Comparison of ENCODE assay signal across 13 mouse cellular contexts in genomic region chr11:75983194-75983593, GRCm38 (mm10). TPM values are rescaled to one million over a fixed set of nuclear protein-coding genes. Genes with fewer than 3 reads are reported as not detected.
DNase-seq lines count a peak whose midpoint lies in the region; ATAC-seq and TF ChIP-seq lines count a peak whose summit lies in the region.
"Had no signal": no experiment of that assay in that cellular context is flagged by ENCODE, and none has a peak within 500 bp of the region (broad histone marks: within the 10 kb centered on the region; RNA-seq: fewer than 3 reads in every experiment).

No protein-coding gene starts in this region.

- CTCF ChIA-PET in Patski (lab: Charles Lee): interaction anchor here (0.8 to 1.3 kb wide), 3 partner anchors 10 to 200 kb away, joined by 3 to 4 read pairs (median 3); no protein-coding TSS in a partner anchor

- no peak overlapping the region for H3K4me3 ChIP-seq in layer of hippocampus, adult 2 months
- no peak overlapping the region for H3K4me3 ChIP-seq in heart, embryonic 12.5 days
- H3K4me3 ChIP-seq in neural tube, embryonic 15.5 days (replicated peaks): no peak overlapping the region
- H3K4me3 ChIP-seq: embryonic facial prominence, embryonic 12.5 days; hindbrain, embryonic 10.5 days; neural tube, embryonic 13.5 days had no signal

- POLR2A ChIA-PET in Patski (lab: Charles Lee): no interaction called here

- in situ Hi-C loops in Patski (cut with MboI; ENCODE audit: low pct_unique_long_range_greater_than_20kb): no loop called here

- WGBS in heart, embryonic 12.5 days: 65% methylated on average over 4 of the region's 4 CpGs
- 79% methylated on average over 4 of the region's 4 CpGs for WGBS in neural tube, embryonic 15.5 days

- no peaks in the 10 kb centered on the region for H3K4me1 ChIP-seq in heart, embryonic 12.5 days (replicated peaks)
- H3K4me1 ChIP-seq in neural tube, embryonic 15.5 days: no peaks in the 10 kb centered on the region
- H3K4me1 ChIP-seq: neural tube, embryonic 13.5 days had no signal

- no peaks in the 10 kb centered on the region for H3K9me3 ChIP-seq in heart, embryonic 12.5 days (replicated peaks)
- H3K9me3 ChIP-seq in neural tube, embryonic 15.5 days (replicated peaks): no peaks in the 10 kb centered on the region
- H3K9me3 ChIP-seq: embryonic facial prominence, embryonic 12.5 days; hindbrain, embryonic 10.5 days; neural tube, embryonic 13.5 days had no signal

- H3K4me2 ChIP-seq in heart, embryonic 12.5 days: no peak overlapping the region
- no peak overlapping the region for H3K4me2 ChIP-seq in neural tube, embryonic 15.5 days
- H3K4me2 ChIP-seq: embryonic facial prominence, embryonic 12.5 days; neural tube, embryonic 13.5 days had no signal

- no peak overlapping the region for H3K27ac ChIP-seq in layer of hippocampus, adult 2 months
- H3K27ac ChIP-seq in heart, embryonic 12.5 days (ENCODE audit: poor library complexity, severe bottlenecking): no peak overlapping the region
- H3K27ac ChIP-seq in neural tube, embryonic 15.5 days (replicated peaks): no peak overlapping the region
- H3K27ac ChIP-seq: embryonic facial prominence, embryonic 12.5 days; hindbrain, embryonic 10.5 days; neural tube, embryonic 13.5 days had no signal

- peak; percentile 60 for TF ChIP-seq CTCF in layer of hippocampus, adult 2 months (conservative IDR thresholded peaks at IDR 0.05)
- peak; percentile 54 for TF ChIP-seq CTCF in Patski (IDR thresholded peaks at IDR 0.05)

- H3K27me3 ChIP-seq in Patski: no peaks in the 10 kb centered on the region
- H3K27me3 ChIP-seq in heart, embryonic 12.5 days (replicated peaks): no peaks in the 10 kb centered on the region
- no peaks in the 10 kb centered on the region for H3K27me3 ChIP-seq in neural tube, embryonic 15.5 days (replicated peaks)
- H3K27me3 ChIP-seq: embryonic facial prominence, embryonic 12.5 days; neural tube, embryonic 13.5 days had no signal

- H3K9ac ChIP-seq in heart, embryonic 12.5 days: no peak overlapping the region
- H3K9ac ChIP-seq in neural tube, embryonic 15.5 days (replicated peaks): no peak overlapping the region
- H3K9ac ChIP-seq: embryonic facial prominence, embryonic 12.5 days; neural tube, embryonic 13.5 days had no signal

- no peak for ATAC-seq in Patski
- 0 out of 2 replicates have a peak, but pooled peaks have one; percentile 40 for ATAC-seq in monocyte, adult 5-6 weeks (replicated peaks; ENCODE audit: insufficient number of reproducible peaks, low FRiP score, low TSS enrichment, poor library complexity, severe bottlenecking)
- ATAC-seq in heart, embryonic 12.5 days (ENCODE audit: insufficient number of reproducible peaks, low FRiP score): no peak
- no peak for ATAC-seq in neural tube, embryonic 15.5 days (ENCODE audit: low FRiP score)

- DNase-seq in layer of hippocampus, adult 2 months (ENCODE audit: low spot score in 2 of 2): no peak
- no peak for DNase-seq in layer of hippocampus, postnatal 25 days (ENCODE audit: extremely low spot score in 1 of 2, low spot score in 1 of 2)
- peak; percentile 63 for DNase-seq in CD4-positive, CD25-positive, alpha-beta regulatory T cell, adult 2 months (ENCODE audit: low read depth, low spot score)
- DNase-seq in Patski (ENCODE audit: low read depth, low spot score): no peak
- DNase-seq: gastrocnemius, postnatal 10 days; kidney, postnatal 36 days; spleen, adult 18-20 months had no signal

- H3K36me3 ChIP-seq in heart, embryonic 12.5 days: no peaks in the 10 kb centered on the region
- H3K36me3 ChIP-seq in neural tube, embryonic 15.5 days: no peaks in the 10 kb centered on the region
- H3K36me3 ChIP-seq: embryonic facial prominence, embryonic 12.5 days; hindbrain, embryonic 10.5 days; neural tube, embryonic 13.5 days had no signal

RNA-seq across cellular contexts. Expression of gene 1700016K19Rik, which starts 16.5 kb away (rescaled TPM):
- total RNA-seq in layer of hippocampus, adult 2 months (2021): 1 to 10 TPM; 1.5 to 2.1 TPM
- total RNA-seq in layer of hippocampus, postnatal 25 days (2021): 1 to 10 TPM; 2.4 to 3.0 TPM
- 0.19 TPM for polyA plus RNA-seq in Patski (2021)
- total RNA-seq in monocyte, adult 5-6 weeks (2017): 0.43 TPM in 1 of 3 replicates, not detected in the others
- polyA plus RNA-seq in heart, embryonic 12.5 days (2016; fragmentation: Nextera tagmentation; extraction: Ambion mirVana): 0.26 TPM in 1 of 2 replicates, not detected in the other
- 2.9 and 3.3 TPM in 2 replicates for polyA plus RNA-seq in neural tube, embryonic 15.5 days (2015; fragmentation: Nextera tagmentation; extraction: Ambion mirVana)
- total RNA-seq: gastrocnemius, postnatal 10 days had no signal

RNA-seq across cellular contexts. Expression of gene Rflnb, which starts 44.4 kb away (rescaled TPM):
- total RNA-seq in layer of hippocampus, adult 2 months (2021): 1 to 10 TPM; 7.0 to 9.5 TPM
- 10 to 100 TPM in 1 of 2 experiments, 1 to 10 TPM in 1; 9.6 to 10.3 TPM for total RNA-seq in layer of hippocampus, postnatal 25 days (2021)
- polyA plus RNA-seq in Patski (2021): 3.5 TPM
- 1.4 to 29.5 TPM (median 23.9 TPM) in 3 replicates for total RNA-seq in monocyte, adult 5-6 weeks (2017)
- polyA plus RNA-seq in heart, embryonic 12.5 days (2016; fragmentation: Nextera tagmentation; extraction: Ambion mirVana): 10.3 and 11.8 TPM in 2 replicates
- polyA plus RNA-seq in neural tube, embryonic 15.5 days (2015; fragmentation: Nextera tagmentation; extraction: Ambion mirVana): 12.6 and 19.1 TPM in 2 replicates

RNA-seq across cellular contexts. Expression of gene Rph3al, which starts 45.0 kb away (rescaled TPM):
- 1 to 10 TPM; 4.8 to 6.3 TPM for total RNA-seq in layer of hippocampus, adult 2 months (2021)
- 1 to 10 TPM; 5.9 to 8.7 TPM for total RNA-seq in layer of hippocampus, postnatal 25 days (2021)
- 14.4 TPM for polyA plus RNA-seq in Patski (2021)
- total RNA-seq in monocyte, adult 5-6 weeks (2017): 2.3 to 4.9 TPM (median 4.6 TPM) in 3 replicates
- polyA plus RNA-seq in heart, embryonic 12.5 days (2016; fragmentation: Nextera tagmentation; extraction: Ambion mirVana): 6.2 and 7.1 TPM in 2 replicates
- polyA plus RNA-seq in neural tube, embryonic 15.5 days (2015; fragmentation: Nextera tagmentation; extraction: Ambion mirVana): 2.3 and 3.1 TPM in 2 replicates
